Mouse (Mus musculus): ENCODE results near the gene Mzf1. TPM values are rescaled to one million over a fixed set of nuclear protein-coding genes. Genes with fewer than 3 reads are reported as not detected.

The Mzf1 gene
- total and polyA plus RNA-seq, 3 experiments, result 0.31 to 0.55 (median 0.50) TPM

- H3K79me2 ChIP-seq (replicated peaks; ENCODE audit: control insufficient read depth, extremely low read depth, insufficient read depth, poor library complexity, severe bottlenecking), result no peaks in the 10 kb centered on the region
- TF ChIP-seq UBTF (IDR thresholded peaks at IDR 0.05; ENCODE audit: low read depth, low read length) (no peak), ZC3H11A (IDR thresholded peaks at IDR 0.05; ENCODE audit: low read depth, low read length) (no peak), ZMIZ1 (IDR thresholded peaks at IDR 0.05; ENCODE audit: low read depth, low read length) (no peak), RAD21 (IDR thresholded peaks at IDR 0.05; ENCODE audit: low read depth, low read length) (no peak), HCFC1 (IDR thresholded peaks at IDR 0.05; ENCODE audit: low read depth, low read length) (no peak), CTCF (conservative IDR thresholded peaks at IDR 0.05 in 1 of 2, IDR thresholded peaks at IDR 0.05 in 1 of 2; ENCODE audit: low read depth in 2 of 2, low read length in 2 of 2) (no peak), NELFE (IDR thresholded peaks at IDR 0.05; ENCODE audit: low read depth, low read length) (no peak)
- H3K9ac ChIP-seq (ENCODE audit: insufficient read depth, low read depth), result no peak overlapping the region
- peaks cover 0 to 21% of the 10 kb centered on the region in 2 experiments; a peak in 2 of 4 replicates for H3K4me1 ChIP-seq (ENCODE audit: control insufficient read depth in 1 of 2, insufficient read depth in 2 of 2)
- H3K4me3 ChIP-seq (replicated peaks in 1 of 3; ENCODE audit: low read depth in 2 of 3, low read length in 2 of 3, poor library complexity in 1 of 3), result no peak overlapping the region
- dilution Hi-C loops (cut with MboI; ENCODE audit: extremely low pct_ligation_motif_present, extremely low pct_unique_long_range_greater_than_20kb, low sequenced_read_pairs), result no loop called here
- H3K4me2 ChIP-seq (ENCODE audit: insufficient read depth, low read depth, poor library complexity, severe bottlenecking), result no peak overlapping the region
- peaks cover 0 to 21% of the 10 kb centered on the region in 2 experiments for H3K36me3 ChIP-seq (replicated peaks in 1 of 2; ENCODE audit: control insufficient read depth in 1 of 2, insufficient read depth in 1 of 2, low read length in 1 of 2)
- in situ Hi-C loops (cut with MboI; ENCODE audit: low pct_ligation_motif_present, low pct_unique_long_range_greater_than_20kb, low sequenced_read_pairs), result loop anchor here (5.0 to 10.0 kb wide), 2 partner anchors 36 to 119 kb away; partner anchors contain the start of genes Rnf225 and Rps5
- DNase-seq (ENCODE audit: extremely low read depth), result no peak
- no peak overlapping the region for H3K27ac ChIP-seq (ENCODE audit: insufficient read depth, low read depth)
- peaks cover 10% of the 10 kb centered on the region for H3K9me3 ChIP-seq (replicated peaks; ENCODE audit: low read length)
- peaks cover 3% of the 10 kb centered on the region for H3K27me3 ChIP-seq (replicated peaks)
Measured at GRCm38 (mm10) chr7:13043445-13044253, 10.9 kb downstream of the Mzf1 start.

- Histone ChIP-seq H3K4me1 (ENCODE audit: control insufficient read depth in 1 of 2, insufficient read depth in 2 of 2) (peaks cover 0 to 21% of the 10 kb centered on the region in 2 experiments; a peak in 2 of 4 replicates), H3K36me3 (replicated peaks in 1 of 2; ENCODE audit: control insufficient read depth in 1 of 2, insufficient read depth in 1 of 2, low read length in 1 of 2) (peaks cover 0 to 21% of the 10 kb centered on the region in 2 experiments), H3K79me2 (replicated peaks; ENCODE audit: control insufficient read depth, extremely low read depth, insufficient read depth, poor library complexity, severe bottlenecking) (no peaks in the 10 kb centered on the region), H3K9ac (ENCODE audit: insufficient read depth, low read depth) (no peak overlapping the region), H3K27me3 (replicated peaks) (peaks cover 2% of the 10 kb centered on the region), H3K27ac (ENCODE audit: insufficient read depth, low read depth) (no peak overlapping the region), H3K4me2 (ENCODE audit: insufficient read depth, low read depth, poor library complexity, severe bottlenecking) (no peak overlapping the region), H3K9me3 (replicated peaks; ENCODE audit: low read length) (peaks cover 10% of the 10 kb centered on the region), H3K4me3 (replicated peaks in 1 of 3; ENCODE audit: low read depth in 2 of 3, low read length in 2 of 3, poor library complexity in 1 of 3) (no peak overlapping the region)
- TF ChIP-seq ZKSCAN1 (IDR thresholded peaks at IDR 0.05; ENCODE audit: borderline replicate concordance, low read depth, low read length), result no peak
- TF ChIP-seq SMC3 (IDR thresholded peaks at IDR 0.05; ENCODE audit: low read depth, low read length), result no peak
- no peak for TF ChIP-seq RCOR1 (conservative IDR thresholded peaks at IDR 0.05; ENCODE audit: low read depth, low read length)
- no peak for TF ChIP-seq ZNF384 (IDR thresholded peaks at IDR 0.05; ENCODE audit: low read depth, low read length)
- no peak for TF ChIP-seq RAD21 (IDR thresholded peaks at IDR 0.05; ENCODE audit: low read depth, low read length)
- TF ChIP-seq MAFK (IDR thresholded peaks at IDR 0.05; ENCODE audit: insufficient replicate concordance, low read length), result no peak
- TF ChIP-seq MAX (IDR thresholded peaks at IDR 0.05; ENCODE audit: low read length), result no peak
- TF ChIP-seq USF2 (conservative IDR thresholded peaks at IDR 0.05; ENCODE audit: low read depth, low read length), result no peak
- TF ChIP-seq MXI1 (IDR thresholded peaks at IDR 0.05; ENCODE audit: low read depth, low read length), result no peak
- no peak for TF ChIP-seq MAZ (IDR thresholded peaks at IDR 0.05; ENCODE audit: low read depth, low read length)
- TF ChIP-seq POLR2AphosphoS2 (IDR thresholded peaks at IDR 0.05; ENCODE audit: low read depth, low read length), result no peak
- no peak for TF ChIP-seq NRF1 (IDR thresholded peaks at IDR 0.05; ENCODE audit: low read depth, low read length)
- TF ChIP-seq ZC3H11A (IDR thresholded peaks at IDR 0.05; ENCODE audit: low read depth, low read length), result no peak
- TF ChIP-seq UBTF (IDR thresholded peaks at IDR 0.05; ENCODE audit: low read depth, low read length), result no peak
- TF ChIP-seq CTCF (conservative IDR thresholded peaks at IDR 0.05 in 1 of 2, IDR thresholded peaks at IDR 0.05 in 1 of 2; ENCODE audit: low read depth in 2 of 2, low read length in 2 of 2), result no peak
- no peak for TF ChIP-seq POLR2A (IDR thresholded peaks at IDR 0.05; ENCODE audit: low read depth, low read length)
- in situ Hi-C loops (cut with MboI; ENCODE audit: low pct_ligation_motif_present, low pct_unique_long_range_greater_than_20kb, low sequenced_read_pairs), result loop anchor here (5.0 to 10.0 kb wide), 2 partner anchors 36 to 118 kb away; partner anchors contain the start of genes Rnf225 and Rps5
- dilution Hi-C loops (cut with MboI; ENCODE audit: extremely low pct_ligation_motif_present, extremely low pct_unique_long_range_greater_than_20kb, low sequenced_read_pairs), result no loop called here
- no peak for DNase-seq (ENCODE audit: extremely low read depth)
Measured at GRCm38 (mm10) chr7:13043120-13043444, 11.5 kb downstream of the Mzf1 start.

Data from CH12.LX (cell line).